Mouse (Mus musculus): ENCODE results near the gene Agbl4. TPM values are rescaled to one million over a fixed set of nuclear protein-coding genes. Genes with fewer than 3 reads are reported as not detected.

Agbl4 gene
- polyA plus RNA-seq, 1 experiment from 2014 or later, result 1.7 TPM

DNA sequence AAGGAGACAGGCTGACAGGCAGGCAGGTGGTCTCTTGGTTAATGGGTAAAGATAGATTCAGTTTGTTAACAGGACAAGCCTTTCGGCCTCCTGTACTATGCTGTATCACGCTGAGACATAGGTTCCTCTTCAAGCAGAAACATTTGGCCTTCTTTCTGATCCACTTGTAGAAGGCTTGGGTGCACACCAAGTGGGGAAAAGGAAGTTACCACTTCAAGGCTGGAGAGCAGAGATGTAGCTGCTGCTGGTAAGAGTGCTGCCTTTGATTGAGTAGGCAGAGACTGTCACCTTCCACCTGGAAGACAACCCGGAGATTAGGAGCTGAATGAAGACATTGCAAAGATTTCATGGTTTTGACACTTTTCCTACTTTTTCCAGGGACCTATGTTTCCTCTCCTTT is 1018.7 kb downstream of the Agbl4 start:
- peak overlapping the region; percentile 89 for H3K4me2 ChIP-seq
- H3K27ac ChIP-seq (replicated peaks), result no peak overlapping the region
- H3K4me1 ChIP-seq (replicated peaks), result peaks cover 48% of the 10 kb centered on the region
- ATAC-seq (ENCODE audit: low read depth), result no peak
- H3K9ac ChIP-seq, result peak overlapping the region; percentile 96
- 80% methylated on average over 3 of the region's 3 CpGs for WGBS
- no peaks in the 10 kb centered on the region for H3K9me3 ChIP-seq
- peak overlapping the region; percentile 79 for H3K4me3 ChIP-seq
- peaks cover 28% of the 10 kb centered on the region for H3K36me3 ChIP-seq
- no peaks in the 10 kb centered on the region for H3K27me3 ChIP-seq

DNA sequence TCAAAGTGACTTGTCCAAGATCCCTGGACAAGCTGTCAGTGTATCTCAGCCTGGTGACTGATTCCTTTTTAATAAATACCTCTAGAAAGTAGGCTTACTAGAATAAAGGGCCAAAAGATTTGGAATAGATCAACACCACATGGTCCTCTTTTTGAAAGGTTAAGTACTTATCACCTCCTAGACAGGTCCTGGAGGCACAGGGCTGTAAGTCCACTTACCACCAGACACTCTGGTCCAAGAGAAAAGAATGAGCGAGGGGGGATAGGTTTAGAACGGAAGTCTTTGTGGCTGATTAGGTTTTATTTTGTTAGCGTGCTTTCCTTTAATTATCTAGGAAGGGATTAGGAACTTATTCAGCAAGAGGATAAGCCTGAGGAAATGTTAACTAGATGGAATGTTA is 1019.1 kb downstream of the Agbl4 start:
- no peaks in the 10 kb centered on the region for H3K9me3 ChIP-seq
- H3K9ac ChIP-seq, result peak overlapping the region; percentile 96
- no peak overlapping the region for H3K27ac ChIP-seq (replicated peaks)
- peak overlapping the region; percentile 79 for H3K4me3 ChIP-seq
- peak overlapping the region; percentile 89 for H3K4me2 ChIP-seq
- H3K36me3 ChIP-seq, result peaks cover 28% of the 10 kb centered on the region
- H3K27me3 ChIP-seq, result no peaks in the 10 kb centered on the region
- peaks cover 51% of the 10 kb centered on the region for H3K4me1 ChIP-seq (replicated peaks)
- ATAC-seq (ENCODE audit: low read depth), result no peak
- WGBS, result 80% methylated on average over 3 of the region's 3 CpGs

- peak overlapping the region; percentile 89; the same call in 1 of the 2 replicates for H3K4me2 ChIP-seq
- peaks cover 28% of the 10 kb centered on the region for H3K36me3 ChIP-seq
- no peak overlapping the region for H3K9ac ChIP-seq
- H3K27me3 ChIP-seq, result no peaks in the 10 kb centered on the region
- H3K27ac ChIP-seq (replicated peaks), result no peak overlapping the region
- no peak overlapping the region for H3K4me3 ChIP-seq
- 88% methylated on average over 5 of the region's 5 CpGs for WGBS
- no peaks in the 10 kb centered on the region for H3K9me3 ChIP-seq
- no peak for ATAC-seq (ENCODE audit: low read depth)
- H3K4me1 ChIP-seq (replicated peaks), result peaks cover 52% of the 10 kb centered on the region
Observed at GRCm38 (mm10) chr4:111417716-111418115, 1020.3 kb downstream of the Agbl4 start.

DNA sequence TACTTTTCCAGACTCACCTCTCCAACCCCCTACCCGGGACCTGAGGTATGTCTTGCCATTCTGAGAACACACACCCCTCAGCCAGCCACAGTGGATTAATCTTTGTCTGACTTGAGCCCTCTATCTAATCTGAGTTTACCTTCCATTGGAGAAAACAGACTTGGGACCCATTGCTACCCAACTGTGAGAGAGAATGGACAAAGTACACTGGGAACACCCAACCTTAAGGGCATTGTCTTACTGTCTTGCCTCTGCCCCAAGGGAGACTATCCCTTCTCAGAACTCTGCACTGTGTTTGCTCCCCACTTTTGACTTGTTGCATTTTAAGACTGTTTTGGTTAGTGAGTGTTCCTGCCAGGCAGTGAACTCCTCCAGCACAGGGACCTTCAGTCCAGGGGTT is 1022.0 kb downstream of the Agbl4 start:
- Histone ChIP-seq H3K9ac (no peak overlapping the region), H3K4me2 (no peak overlapping the region), H3K27me3 (no peaks in the 10 kb centered on the region), H3K36me3 (peaks cover 28% of the 10 kb centered on the region), H3K4me1 (replicated peaks) (peaks cover 54% of the 10 kb centered on the region), H3K9me3 (no peaks in the 10 kb centered on the region), H3K4me3 (no peak overlapping the region), H3K27ac (replicated peaks) (no peak overlapping the region)
- 93% methylated on average over 1 of the region's 1 CpGs for WGBS
- no peak for ATAC-seq (ENCODE audit: low read depth)

- Histone ChIP-seq H3K27ac (replicated peaks) (no peak overlapping the region), H3K9me3 (no peaks in the 10 kb centered on the region), H3K4me3 (no peak overlapping the region), H3K27me3 (no peaks in the 10 kb centered on the region), H3K4me1 (replicated peaks) (peaks cover 57% of the 10 kb centered on the region), H3K4me2 (no peak overlapping the region), H3K36me3 (peaks cover 29% of the 10 kb centered on the region), H3K9ac (no peak overlapping the region)
- WGBS, result 83% methylated on average over 3 of the region's 3 CpGs
- no peak for ATAC-seq (ENCODE audit: low read depth)
Observed at GRCm38 (mm10) chr4:111420031-111420430, 1022.6 kb downstream of the Agbl4 start.

GRCm38 (mm10) chr4:111420955-111421354 is 1023.5 kb downstream of the Agbl4 start:
- H3K27me3 ChIP-seq, result no peaks in the 10 kb centered on the region
- H3K4me1 ChIP-seq (replicated peaks), result peaks cover 53% of the 10 kb centered on the region
- no peak overlapping the region for H3K4me2 ChIP-seq
- 89% methylated on average over 4 of the region's 4 CpGs for WGBS
- H3K9me3 ChIP-seq, result no peaks in the 10 kb centered on the region
- H3K4me3 ChIP-seq, result no peak overlapping the region
- peaks cover 33% of the 10 kb centered on the region for H3K36me3 ChIP-seq
- no peak for ATAC-seq (ENCODE audit: low read depth)
- H3K27ac ChIP-seq (replicated peaks), result no peak overlapping the region
- no peak overlapping the region for H3K9ac ChIP-seq

- no peak for ATAC-seq (ENCODE audit: low read depth)
- no peak overlapping the region for H3K9ac ChIP-seq
- H3K4me3 ChIP-seq, result no peak overlapping the region
- H3K4me2 ChIP-seq, result no peak overlapping the region
- peaks cover 45% of the 10 kb centered on the region for H3K4me1 ChIP-seq (replicated peaks)
- 91% methylated on average over 6 of the region's 6 CpGs for WGBS
- peaks cover 33% of the 10 kb centered on the region for H3K36me3 ChIP-seq
- no peaks in the 10 kb centered on the region for H3K9me3 ChIP-seq
- no peaks in the 10 kb centered on the region for H3K27me3 ChIP-seq
- H3K27ac ChIP-seq (replicated peaks), result no peak overlapping the region
Observed at GRCm38 (mm10) chr4:111421785-111422184, 1024.3 kb downstream of the Agbl4 start.

DNA sequence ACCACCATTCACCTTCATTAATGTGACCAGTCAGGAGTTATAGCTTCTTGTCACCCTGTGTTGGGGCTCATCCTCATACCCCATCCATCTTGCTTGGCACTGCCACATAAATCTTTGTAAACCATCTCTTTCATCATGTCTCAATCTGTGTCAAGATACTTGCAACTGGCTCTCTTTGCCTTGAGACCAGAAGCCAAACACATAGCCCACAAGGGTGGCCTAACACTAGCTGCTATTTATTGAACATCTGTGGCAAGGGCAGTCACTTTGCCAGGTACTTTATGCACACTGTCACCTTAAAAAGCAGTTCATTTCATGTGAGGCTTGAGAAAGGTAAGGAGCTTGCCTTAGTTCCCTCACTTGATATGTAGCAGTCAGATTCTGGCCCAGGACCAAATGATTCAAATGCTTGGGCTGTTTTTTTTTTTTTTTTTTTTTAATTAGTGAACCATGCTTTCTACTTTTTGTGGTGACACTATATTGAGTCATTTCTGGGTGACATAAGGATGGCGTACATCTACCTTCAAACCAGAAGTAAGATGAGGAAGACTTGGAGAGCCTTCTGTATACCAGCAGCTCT is 1027.0 kb downstream of the Agbl4 start:
- Histone ChIP-seq H3K27me3 (no peaks in the 10 kb centered on the region), H3K9me3 (no peaks in the 10 kb centered on the region), H3K4me1 (replicated peaks) (peaks cover 37% of the 10 kb centered on the region), H3K36me3 (peaks cover 17% of the 10 kb centered on the region), H3K9ac (no peak overlapping the region), H3K4me3 (no peak overlapping the region), H3K4me2 (no peak overlapping the region), H3K27ac (replicated peaks) (no peak overlapping the region)
- WGBS, result 94% methylated on average over 1 of the region's 1 CpGs
- 0 out of 2 replicates have a peak, but pooled peaks have one; percentile 30 for ATAC-seq (ENCODE audit: low read depth)

- Histone ChIP-seq H3K27ac (replicated peaks) (no peak overlapping the region), H3K4me3 (no peak overlapping the region), H3K9me3 (no peaks in the 10 kb centered on the region), H3K4me2 (no peak overlapping the region), H3K36me3 (peaks cover 18% of the 10 kb centered on the region), H3K4me1 (replicated peaks) (peaks cover 34% of the 10 kb centered on the region), H3K27me3 (no peaks in the 10 kb centered on the region), H3K9ac (no peak overlapping the region)
- ATAC-seq (ENCODE audit: low read depth), result no peak
- 76% methylated on average over 6 of the region's 6 CpGs for WGBS
Observed at GRCm38 (mm10) chr4:111425170-111425569, 1027.7 kb downstream of the Agbl4 start.

DNA sequence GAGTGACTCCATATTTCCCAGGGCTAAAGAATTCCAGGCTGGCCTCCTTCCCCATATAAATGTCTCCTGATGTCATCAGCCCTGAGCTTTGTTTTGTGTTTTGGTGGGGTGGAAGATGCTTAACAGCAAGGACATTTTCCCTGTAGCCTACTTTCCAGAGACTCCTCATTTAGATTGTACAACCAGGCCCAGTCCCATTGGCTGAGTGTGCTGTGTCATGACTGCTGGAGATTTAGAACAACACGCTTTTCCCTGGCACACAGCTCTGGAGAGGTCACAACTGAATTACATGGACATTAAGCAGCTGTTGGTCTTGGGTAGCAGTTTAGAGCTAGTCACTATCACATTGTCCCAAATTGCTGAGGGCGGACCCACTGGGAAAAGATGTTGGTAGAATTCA is 1033.7 kb downstream of the Agbl4 start:
- Histone ChIP-seq H3K27me3 (no peaks in the 10 kb centered on the region), H3K27ac (replicated peaks) (no peak overlapping the region), H3K4me2 (no peak overlapping the region), H3K4me1 (replicated peaks) (peaks cover 30% of the 10 kb centered on the region), H3K36me3 (peaks cover 60% of the 10 kb centered on the region), H3K4me3 (no peak overlapping the region), H3K9ac (no peak overlapping the region), H3K9me3 (no peaks in the 10 kb centered on the region)
- 88% methylated on average over 2 of the region's 2 CpGs for WGBS
- ATAC-seq (ENCODE audit: low read depth), result no peak

- WGBS, result 58% methylated on average over 5 of the region's 5 CpGs
- H3K36me3 ChIP-seq, result peaks cover 68% of the 10 kb centered on the region
- H3K27me3 ChIP-seq, result no peaks in the 10 kb centered on the region
- H3K9me3 ChIP-seq, result no peaks in the 10 kb centered on the region
- no peak overlapping the region for H3K4me2 ChIP-seq
- H3K9ac ChIP-seq, result no peak overlapping the region
- H3K4me1 ChIP-seq (replicated peaks), result peaks cover 33% of the 10 kb centered on the region
- no peak overlapping the region for H3K4me3 ChIP-seq
- H3K27ac ChIP-seq (replicated peaks), result no peak overlapping the region
- ATAC-seq (ENCODE audit: low read depth), result no peak; the same call in 1 of the 2 replicates
Observed at GRCm38 (mm10) chr4:111432013-111432412, 1034.6 kb downstream of the Agbl4 start.

GRCm38 (mm10) chr4:111432417-111432816 is 1035.0 kb downstream of the Agbl4 start:
- 81% methylated on average over 5 of the region's 5 CpGs for WGBS
- H3K9me3 ChIP-seq, result no peaks in the 10 kb centered on the region
- H3K4me1 ChIP-seq (replicated peaks), result peaks cover 37% of the 10 kb centered on the region
- no peak overlapping the region for H3K4me3 ChIP-seq
- no peak overlapping the region for H3K4me2 ChIP-seq
- no peak overlapping the region for H3K27ac ChIP-seq (replicated peaks)
- no peak overlapping the region for H3K9ac ChIP-seq
- no peak for ATAC-seq (ENCODE audit: low read depth)
- H3K36me3 ChIP-seq, result peaks cover 68% of the 10 kb centered on the region
- H3K27me3 ChIP-seq, result no peaks in the 10 kb centered on the region

GRCm38 (mm10) chr4:111441709-111442108 is 1044.2 kb downstream of the Agbl4 start:
- peaks cover 28% of the 10 kb centered on the region for H3K36me3 ChIP-seq
- ATAC-seq (ENCODE audit: low read depth), result no peak
- no peak overlapping the region for H3K4me3 ChIP-seq
- H3K9me3 ChIP-seq, result no peaks in the 10 kb centered on the region
- H3K27me3 ChIP-seq, result no peaks in the 10 kb centered on the region
- H3K27ac ChIP-seq (replicated peaks), result no peak overlapping the region
- H3K4me1 ChIP-seq (replicated peaks), result peaks cover 63% of the 10 kb centered on the region
- no peak overlapping the region for H3K4me2 ChIP-seq
- H3K9ac ChIP-seq, result no peak overlapping the region
- 81% methylated on average over 1 of the region's 1 CpGs for WGBS

All from neural tube, embryonic 13.5 days (tissue).